Mouse (Mus musculus) heart, embryonic 15.5 days (tissue): ENCODE results near the gene Fam185a. TPM values are rescaled to one million over a fixed set of nuclear protein-coding genes. Genes with fewer than 3 reads are reported as not detected.

Experiments
- ATAC-seq: fragments of 200-750 bp; cut with Nextera tagmentation; replicated peaks from 2 replicates; pipeline ENCODE4 v1.8.0; 2017; ENCODE audit warnings: low read depth, moderate TSS enrichment; ENCODE audit not compliant: insufficient number of reproducible peaks, insufficient read depth, low FRiP score
- H3K27ac ChIP-seq: fragments of 300-500 bp; sonication (generic); 2 replicates; pipeline ENCODE4 v1.5.1; 2015; ENCODE audit warnings: mild to moderate bottlenecking, inconsistent platforms
- H3K27me3 ChIP-seq: fragments of 300-500 bp; sonication (generic); 2 replicates; pipeline ENCODE4 v1.6.1; 2015; ENCODE audit warnings: inconsistent platforms
- H3K36me3 ChIP-seq: fragments of 300-500 bp; sonication (generic); 2 replicates; pipeline ENCODE4 v1.6.1; 2015; ENCODE audit warnings: mild to moderate bottlenecking, inconsistent platforms
- H3K4me1 ChIP-seq: fragments of 300-500 bp; sonication (generic); replicated peaks from 2 replicates; pipeline ENCODE4 v1.6.1; 2015; ENCODE audit warnings: inconsistent platforms
- H3K4me2 ChIP-seq: fragments of 300-500 bp; sonication (generic); 2 replicates; pipeline ENCODE4 v1.6.1; 2015; ENCODE audit warnings: inconsistent platforms, mild to moderate bottlenecking, moderate library complexity
- H3K4me3 ChIP-seq: fragments of 300-500 bp; sonication (generic); 2 replicates; pipeline ENCODE4 v1.5.1; 2015; ENCODE audit warnings: mild to moderate bottlenecking, inconsistent platforms
- H3K9ac ChIP-seq: fragments of 300-500 bp; sonication (generic); 2 replicates; pipeline ENCODE4 v1.6.1; 2015; ENCODE audit warnings: mild to moderate bottlenecking, inconsistent platforms
- H3K9me3 ChIP-seq: fragments of 300-500 bp; sonication (generic); replicated peaks from 2 replicates; pipeline ENCODE4 v1.6.1; 2016; ENCODE audit warnings: inconsistent platforms
- WGBS: fragments of 180-500 bp; shearing (Covaris S2); methylation state at CpG from one replicate; pipeline ENCODE4 v1.1.7; 2015; ENCODE audit warnings: mixed read lengths; 5-methylcytosine and 5-hydroxymethylcytosine counted together
- polyA plus RNA-seq: library from polyadenylated mRNA; unstranded; fragments of >200 nt; fragmentation: Nextera tagmentation; extraction: Ambion mirVana; gene quantifications from 2 replicates; pipeline ENCODE4 v1.2.1, GENCODE M21; 2015

The Fam185a gene
- polyA plus RNA-seq, 1 experiment from 2014 or later = 8.5 TPM

GRCm38 (mm10) chr5:21485197-21485829, 60.6 kb downstream of the Fam185a start:
- Histone ChIP-seq H3K27ac (no peak overlapping the region), H3K4me1 (peaks cover 16% of the 10 kb centered on the region), H3K4me2 (no peak overlapping the region), H3K4me3 (no peak overlapping the region), H3K9ac (no peak overlapping the region), H3K27me3 (no peaks in the 10 kb centered on the region), H3K36me3 (no peaks in the 10 kb centered on the region), H3K9me3 (no peaks in the 10 kb centered on the region)
- no peak for ATAC-seq
- 86% methylated on average over 8 of the region's 8 CpGs for WGBS

- H3K27me3 ChIP-seq = no peaks in the 10 kb centered on the region
- no peak overlapping the region for H3K27ac ChIP-seq
- H3K4me1 ChIP-seq = peaks cover 16% of the 10 kb centered on the region
- no peaks in the 10 kb centered on the region for H3K36me3 ChIP-seq
- H3K9ac ChIP-seq = no peak overlapping the region
- H3K9me3 ChIP-seq = no peaks in the 10 kb centered on the region
- H3K4me2 ChIP-seq = no peak overlapping the region
- no peak for ATAC-seq
- H3K4me3 ChIP-seq = no peak overlapping the region
- 64% methylated on average over 5 of the region's 5 CpGs for WGBS
These were observed 62.0 kb downstream of the Fam185a start for GRCm38 (mm10) chr5:21486798-21487197.

DNA sequence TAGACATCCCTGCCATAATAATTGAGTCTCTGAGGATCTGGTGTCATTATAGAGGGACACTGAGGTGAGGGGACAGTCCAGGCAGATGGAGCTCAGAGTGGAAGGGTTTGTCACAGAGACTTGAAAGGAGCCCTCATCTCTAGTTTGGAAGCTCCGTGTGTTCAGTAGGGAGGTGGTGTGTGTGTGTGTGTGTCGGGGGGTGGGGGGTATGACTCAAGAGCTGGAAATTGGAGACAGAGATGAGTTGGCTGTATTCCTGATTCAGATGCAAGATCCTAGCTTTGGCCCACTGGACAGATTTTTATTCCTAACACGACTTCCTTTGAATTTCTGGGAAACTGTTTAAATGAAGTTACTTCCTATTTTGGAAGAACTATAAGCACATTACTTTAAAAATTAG, 62.5 kb downstream of the Fam185a start:
- no peak overlapping the region for H3K4me2 ChIP-seq
- 56% methylated on average over 3 of the region's 3 CpGs for WGBS
- no peaks in the 10 kb centered on the region for H3K9me3 ChIP-seq
- no peak for ATAC-seq
- H3K27ac ChIP-seq = peak overlapping the region; percentile 45; the same call in 1 of the 2 replicates
- H3K4me3 ChIP-seq = no peak overlapping the region
- no peaks in the 10 kb centered on the region for H3K36me3 ChIP-seq
- no peaks in the 10 kb centered on the region for H3K27me3 ChIP-seq
- peaks cover 16% of the 10 kb centered on the region for H3K4me1 ChIP-seq
- H3K9ac ChIP-seq = no peak overlapping the region

DNA sequence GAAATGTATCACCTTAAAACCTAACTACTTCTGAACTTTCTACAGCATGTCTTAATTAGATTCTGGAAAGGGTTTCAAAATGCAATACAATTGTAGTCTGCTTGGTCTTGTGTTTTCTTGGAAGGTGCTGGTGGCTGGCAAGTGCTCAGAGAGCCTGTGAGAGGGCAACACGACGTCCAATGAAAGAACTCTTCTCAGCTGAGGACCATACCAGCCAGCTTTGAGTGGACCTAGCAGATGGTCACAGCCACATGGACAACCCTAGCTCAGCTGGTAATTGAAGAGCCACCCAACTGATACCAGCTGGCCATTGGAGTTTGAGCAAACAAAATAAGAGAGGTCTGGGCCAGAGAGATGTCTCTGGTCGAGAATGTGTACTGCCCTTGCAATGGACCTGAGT, 63.0 kb downstream of the Fam185a start:
- no peak overlapping the region for H3K27ac ChIP-seq
- H3K36me3 ChIP-seq = no peaks in the 10 kb centered on the region
- H3K4me2 ChIP-seq = no peak overlapping the region
- no peaks in the 10 kb centered on the region for H3K9me3 ChIP-seq
- H3K9ac ChIP-seq = no peak overlapping the region
- 80% methylated on average over 3 of the region's 3 CpGs for WGBS
- ATAC-seq = no peak
- H3K4me3 ChIP-seq = no peak overlapping the region
- H3K27me3 ChIP-seq = no peaks in the 10 kb centered on the region
- H3K4me1 ChIP-seq = peaks cover 12% of the 10 kb centered on the region

- H3K27ac ChIP-seq = peak overlapping the region; percentile 54
- no peak overlapping the region for H3K4me2 ChIP-seq
- peaks cover 11% of the 10 kb centered on the region for H3K4me1 ChIP-seq
- 0 out of 2 replicates have a peak, but pooled peaks have one; percentile 53 for ATAC-seq
- 65% methylated on average over 5 of the region's 5 CpGs for WGBS
- H3K36me3 ChIP-seq = no peaks in the 10 kb centered on the region
- H3K4me3 ChIP-seq = no peak overlapping the region
- no peak overlapping the region for H3K9ac ChIP-seq
- no peaks in the 10 kb centered on the region for H3K9me3 ChIP-seq
- H3K27me3 ChIP-seq = no peaks in the 10 kb centered on the region
These were observed 63.7 kb downstream of the Fam185a start for GRCm38 (mm10) chr5:21488506-21488905.

DNA sequence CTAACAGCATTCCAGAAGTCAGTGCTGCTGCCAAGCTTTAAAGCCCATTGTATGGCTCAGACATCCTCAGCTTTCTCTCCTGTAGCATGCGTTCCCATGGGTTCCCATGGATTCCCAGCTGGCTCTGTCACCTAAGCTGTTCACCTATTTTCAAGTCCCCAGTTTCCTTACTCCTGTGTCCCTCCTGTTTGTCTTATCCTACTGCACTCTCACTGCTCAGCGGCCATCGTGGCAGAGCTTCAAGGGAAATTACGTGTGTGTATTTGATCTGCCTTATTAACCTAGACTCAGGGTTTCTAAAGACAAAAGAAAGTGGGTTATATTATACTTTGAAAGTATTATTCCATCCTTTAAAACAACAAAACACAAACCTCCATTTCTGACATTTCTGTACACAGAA, 64.4 kb downstream of the Fam185a start:
- Histone ChIP-seq H3K4me2 (no peak overlapping the region), H3K9me3 (no peaks in the 10 kb centered on the region), H3K36me3 (no peaks in the 10 kb centered on the region), H3K4me3 (no peak overlapping the region), H3K9ac (no peak overlapping the region), H3K27ac (peak overlapping the region; percentile 54), H3K27me3 (no peaks in the 10 kb centered on the region), H3K4me1 (peaks cover 11% of the 10 kb centered on the region)
- WGBS = 62% methylated on average over 4 of the region's 4 CpGs
- ATAC-seq = no peak

- no peak for ATAC-seq
- Histone ChIP-seq H3K4me1 (peaks cover 19% of the 10 kb centered on the region), H3K4me2 (no peak overlapping the region), H3K9me3 (no peaks in the 10 kb centered on the region), H3K27me3 (no peaks in the 10 kb centered on the region), H3K27ac (no peak overlapping the region), H3K4me3 (no peak overlapping the region), H3K9ac (no peak overlapping the region), H3K36me3 (no peaks in the 10 kb centered on the region)
- 81% methylated on average over 2 of the region's 2 CpGs for WGBS
These were observed 66.7 kb downstream of the Fam185a start for GRCm38 (mm10) chr5:21491469-21491868.

DNA sequence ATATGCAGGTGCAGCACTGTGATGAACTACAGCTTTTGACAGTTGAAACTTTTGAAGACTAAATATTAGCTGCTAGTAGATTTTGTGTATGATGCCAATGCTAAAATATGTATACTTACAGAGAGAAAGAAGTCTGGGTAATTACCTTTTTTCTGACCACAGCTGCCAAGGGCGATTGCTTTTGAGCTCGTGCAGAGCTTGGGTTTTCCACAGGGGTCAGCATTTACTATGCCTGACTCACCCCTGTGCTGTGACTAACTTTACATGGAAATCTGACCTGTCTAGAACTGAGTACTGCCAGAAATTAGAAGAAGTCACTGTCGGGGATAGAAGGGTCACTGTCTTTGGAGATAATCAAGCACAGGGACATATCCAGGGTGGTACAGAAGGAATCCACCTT, 67.5 kb downstream of the Fam185a start:
- no peak for ATAC-seq
- Histone ChIP-seq H3K27me3 (no peaks in the 10 kb centered on the region), H3K4me2 (no peak overlapping the region), H3K9ac (no peak overlapping the region), H3K4me1 (peaks cover 21% of the 10 kb centered on the region), H3K36me3 (no peaks in the 10 kb centered on the region), H3K4me3 (no peak overlapping the region), H3K9me3 (no peaks in the 10 kb centered on the region), H3K27ac (no peak overlapping the region)
- 75% methylated on average over 3 of the region's 3 CpGs for WGBS

DNA sequence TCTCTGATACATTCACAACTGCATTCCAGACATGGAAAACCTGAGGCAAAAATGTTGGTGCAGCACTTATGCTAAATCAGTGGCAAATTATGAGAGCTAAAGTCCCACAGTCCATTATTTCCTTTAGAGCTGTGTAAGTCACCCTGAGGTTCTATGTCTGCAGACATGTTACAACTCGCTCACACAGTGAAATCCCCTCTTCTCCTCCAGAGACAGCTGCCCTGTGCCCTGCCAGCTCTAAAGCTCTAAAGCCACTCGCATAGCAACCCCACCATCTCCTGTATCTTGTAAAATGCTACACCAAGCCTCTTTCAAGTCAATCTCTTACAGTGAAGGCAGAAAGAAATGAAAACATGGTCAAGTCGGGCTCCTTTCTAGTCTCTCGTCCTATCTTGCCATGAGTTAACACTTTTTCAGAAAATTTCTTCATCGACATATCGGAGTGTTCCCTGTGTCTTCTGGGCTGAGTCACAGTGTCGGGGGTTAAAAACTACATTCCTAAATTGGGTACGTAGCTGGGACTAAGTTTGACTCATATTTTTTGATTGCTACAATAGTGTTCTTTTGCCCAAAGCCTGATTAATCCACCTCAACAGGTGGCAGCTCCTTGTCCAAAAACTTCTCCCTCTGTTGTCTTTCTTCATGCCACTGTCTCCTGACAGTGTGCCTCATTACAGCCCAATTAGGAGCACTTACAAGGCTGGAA, 68.7 kb downstream of the Fam185a start:
- Histone ChIP-seq H3K27ac (no peak overlapping the region), H3K4me2 (no peak overlapping the region), H3K4me1 (peaks cover 20% of the 10 kb centered on the region), H3K9ac (no peak overlapping the region), H3K27me3 (no peaks in the 10 kb centered on the region), H3K36me3 (no peaks in the 10 kb centered on the region), H3K4me3 (no peak overlapping the region), H3K9me3 (no peaks in the 10 kb centered on the region)
- WGBS = 74% methylated on average over 8 of the region's 8 CpGs
- no peak for ATAC-seq

DNA sequence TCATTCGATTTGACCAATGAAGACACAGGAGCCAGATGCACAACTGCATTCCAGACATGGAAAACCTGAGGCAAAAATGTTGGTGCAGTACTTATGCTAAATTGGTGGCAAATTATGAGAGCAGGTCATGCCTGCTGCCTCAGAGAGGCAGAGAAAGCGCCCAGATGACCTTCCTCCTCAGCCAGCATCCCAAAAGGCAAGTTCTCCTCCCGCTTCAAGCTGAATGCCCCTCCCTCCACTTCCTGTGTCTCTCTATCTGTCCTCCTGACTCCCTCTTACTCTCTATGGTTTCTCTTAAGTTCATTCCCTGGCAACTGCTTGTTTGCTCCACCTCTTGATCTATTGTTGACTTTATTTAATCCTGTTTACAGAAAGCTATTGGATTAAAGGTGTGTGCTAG, 70.0 kb downstream of the Fam185a start:
- no peak for ATAC-seq
- 52% methylated on average over 3 of the region's 3 CpGs for WGBS

GRCm38 (mm10) chr5:21496321-21496720, 71.6 kb downstream of the Fam185a start:
- Histone ChIP-seq H3K4me1 (peaks cover 10% of the 10 kb centered on the region; the same call in 1 of the 2 replicates), H3K27ac (peak overlapping the region; percentile 41; the same call in 1 of the 2 replicates), H3K4me3 (no peak overlapping the region), H3K9ac (no peak overlapping the region), H3K4me2 (no peak overlapping the region), H3K36me3 (no peaks in the 10 kb centered on the region), H3K27me3 (no peaks in the 10 kb centered on the region), H3K9me3 (no peaks in the 10 kb centered on the region)
- ATAC-seq = no peak; the same call in 1 of the 2 replicates
- 45% methylated on average over 6 of the region's 6 CpGs for WGBS

More for the DNA sequence above, 70.0 kb downstream of the Fam185a start:
- no peak overlapping the region for H3K4me3 ChIP-seq
- no peak overlapping the region for H3K27ac ChIP-seq
- H3K9ac ChIP-seq = no peak overlapping the region
- no peaks in the 10 kb centered on the region for H3K36me3 ChIP-seq
- no peak overlapping the region for H3K4me2 ChIP-seq
- peaks cover 12% of the 10 kb centered on the region; the same call in 1 of the 2 replicates for H3K4me1 ChIP-seq
- H3K27me3 ChIP-seq = no peaks in the 10 kb centered on the region
- no peaks in the 10 kb centered on the region for H3K9me3 ChIP-seq

DNA sequence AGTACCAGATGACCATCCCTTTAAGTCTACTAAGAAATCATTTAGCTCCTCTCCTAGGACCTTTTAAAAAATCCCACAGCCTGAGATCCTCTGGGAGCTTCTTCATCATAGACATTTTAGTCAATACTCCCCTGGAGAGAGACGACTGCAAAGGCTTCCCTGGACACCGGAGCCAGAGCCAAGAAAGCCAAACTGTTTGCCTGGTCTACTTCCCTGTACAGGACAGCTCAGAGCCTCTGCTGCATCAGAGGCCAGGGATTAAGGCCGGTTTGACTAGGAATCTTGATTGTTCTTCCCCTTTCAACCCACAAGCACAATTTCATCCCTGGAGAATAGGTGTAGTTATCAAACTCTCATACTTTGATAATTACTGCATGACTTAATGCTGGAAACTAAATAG, 72.1 kb downstream of the Fam185a start:
- no peaks in the 10 kb centered on the region for H3K9me3 ChIP-seq
- H3K27me3 ChIP-seq = no peaks in the 10 kb centered on the region
- H3K4me2 ChIP-seq = no peak overlapping the region
- 48% methylated on average over 3 of the region's 3 CpGs for WGBS
- H3K9ac ChIP-seq = no peak overlapping the region
- peak overlapping the region; percentile 41 for H3K27ac ChIP-seq
- no peaks in the 10 kb centered on the region for H3K36me3 ChIP-seq
- peaks cover 10% of the 10 kb centered on the region; the same call in 1 of the 2 replicates for H3K4me1 ChIP-seq
- ATAC-seq = no peak
- H3K4me3 ChIP-seq = no peak overlapping the region
